Mouse (Mus musculus) yolk sac, embryonic 10.5 days (tissue): Measurements from ENCODE around the gene Ngly1.
A peak's percentile ranks its signal among the peaks of the same experiment; 100 is the strongest.

Experiments
- DNase-seq: peaks from one replicate; pipeline ENCODE4 v3.0.0-alpha.2; 2017; ENCODE audit warnings: low spot score

Ngly1 gene

GRCm38 (mm10) chr14:16260541-16260940 is 11.5 kb downstream of the Ngly1 start:
- DNase-seq: no peak

- no peak for DNase-seq
These were observed 12.8 kb downstream of the Ngly1 start for GRCm38 (mm10) chr14:16261869-16262268.

GRCm38 (mm10) chr14:16267028-16267427 is 17.9 kb downstream of the Ngly1 start:
- no peak for DNase-seq

- DNase-seq: no peak
These were observed 20.7 kb downstream of the Ngly1 start for GRCm38 (mm10) chr14:16269776-16270175.

GRCm38 (mm10) chr14:16273677-16274076 is 24.6 kb downstream of the Ngly1 start:
- no peak for DNase-seq

GRCm38 (mm10) chr14:16279196-16279595 is 30.1 kb downstream of the Ngly1 start:
- DNase-seq: no peak

- DNase-seq: no peak
These were observed 34.9 kb downstream of the Ngly1 start for GRCm38 (mm10) chr14:16283966-16284365.

- no peak for DNase-seq
These were observed 43.3 kb downstream of the Ngly1 start for GRCm38 (mm10) chr14:16292371-16292770.

GRCm38 (mm10) chr14:16293015-16293414 is 43.9 kb downstream of the Ngly1 start:
- DNase-seq: no peak

- no peak for DNase-seq
These were observed 44.8 kb downstream of the Ngly1 start for GRCm38 (mm10) chr14:16293921-16294320.

GRCm38 (mm10) chr14:16296816-16297468 is 47.9 kb downstream of the Ngly1 start:
- no peak for DNase-seq

- DNase-seq: no peak
These were observed 52.7 kb downstream of the Ngly1 start for GRCm38 (mm10) chr14:16301735-16302134.

GRCm38 (mm10) chr14:16302688-16303087 is 53.6 kb downstream of the Ngly1 start:
- no peak for DNase-seq

- DNase-seq: no peak
These were observed 61.7 kb downstream of the Ngly1 start for GRCm38 (mm10) chr14:16310791-16311190.

GRCm38 (mm10) chr14:16312599-16312998 is 63.5 kb downstream of the Ngly1 start:
- DNase-seq: no peak

GRCm38 (mm10) chr14:16313073-16313472 is 64.0 kb downstream of the Ngly1 start:
- peak; percentile 29 for DNase-seq

- DNase-seq: no peak
These were observed 64.9 kb downstream of the Ngly1 start for GRCm38 (mm10) chr14:16313936-16314521.

GRCm38 (mm10) chr14:16314842-16315241 is 65.8 kb downstream of the Ngly1 start:
- DNase-seq: no peak

- no peak for DNase-seq
These were observed 67.6 kb downstream of the Ngly1 start for GRCm38 (mm10) chr14:16316715-16317114.

GRCm38 (mm10) chr14:16319818-16320217 is 70.7 kb downstream of the Ngly1 start:
- no peak for DNase-seq

GRCm38 (mm10) chr14:16324394-16324793 is 75.3 kb downstream of the Ngly1 start:
- DNase-seq: no peak

- DNase-seq: no peak
These were observed 76.1 kb downstream of the Ngly1 start for GRCm38 (mm10) chr14:16325208-16325607.

- peak; percentile 60 for DNase-seq
These were observed 79.5 kb downstream of the Ngly1 start for GRCm38 (mm10) chr14:16328531-16328930.

GRCm38 (mm10) chr14:16328959-16329480 is 79.9 kb downstream of the Ngly1 start:
- peak; percentile 5 for DNase-seq
